21 mouse cellular contexts compared by ENCODE assay signal in the genomic region with DNA sequence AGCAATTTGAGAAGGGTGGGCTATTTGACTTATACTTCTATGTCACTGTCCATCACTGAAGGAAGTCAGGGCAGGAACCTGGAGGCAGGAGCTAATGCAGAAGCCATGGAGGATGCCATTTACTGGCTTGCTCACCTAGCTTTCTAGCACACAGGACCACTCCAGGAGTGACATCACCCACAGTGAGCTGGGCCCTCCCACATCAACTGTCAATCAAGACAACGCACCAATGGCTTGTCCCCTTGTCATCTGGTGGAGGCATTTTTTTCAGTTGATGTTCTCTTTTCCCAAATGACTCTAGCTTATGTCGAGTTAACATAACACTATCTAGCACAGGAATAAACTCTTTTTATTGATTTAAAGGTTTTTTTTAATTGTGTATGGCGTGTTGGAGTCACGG.
"Had no signal": no experiment of that assay in that cellular context is flagged by ENCODE, and none has a peak within 500 bp of the region (broad histone marks: within the 10 kb centered on the region; RNA-seq: fewer than 3 reads in every experiment).

No protein-coding gene starts in this region.

- H3K4me1 ChIP-seq: midbrain, embryonic 13.5 days had no signal

- H3K9me3 ChIP-seq: limb, embryonic 10.5 days; limb, embryonic 13.5 days; liver, embryonic 12.5 days; liver, embryonic 15.5 days; lung, embryonic 15.5 days; midbrain, embryonic 13.5 days; neural tube, embryonic 13.5 days had no signal

- H3K36me3 ChIP-seq: limb, embryonic 10.5 days; limb, embryonic 13.5 days; lung, embryonic 15.5 days; midbrain, embryonic 13.5 days; neural tube, embryonic 13.5 days had no signal

- H3K27ac ChIP-seq: limb, embryonic 10.5 days; limb, embryonic 13.5 days; liver, embryonic 12.5 days; liver, embryonic 15.5 days; lung, embryonic 15.5 days; midbrain, embryonic 13.5 days; neural tube, embryonic 13.5 days; stomach, postnatal 0 days had no signal

- H3K4me3 ChIP-seq: limb, embryonic 10.5 days; limb, embryonic 13.5 days; liver, embryonic 12.5 days; liver, embryonic 15.5 days; lung, embryonic 15.5 days; midbrain, embryonic 13.5 days; myocyte; neural tube, embryonic 13.5 days had no signal

- DNase-seq: kidney, adult 11 months; kidney, adult 8-10 months; kidney, postnatal 14 days; kidney, postnatal 4 days; liver; lung, adult 18-20 months; lung, postnatal 10 days; lung, postnatal 4 days; retina, postnatal 1 day; right cerebral cortex, postnatal 25 days; thymus, adult 2 months; thymus, postnatal 36 days had no signal

- H3K9ac ChIP-seq: limb, embryonic 13.5 days; liver, embryonic 12.5 days; liver, embryonic 15.5 days; lung, embryonic 15.5 days; midbrain, embryonic 13.5 days; neural tube, embryonic 13.5 days had no signal
